Mouse (Mus musculus) c-Kit-positive CD71-positive TER-119-negative erythroid progenitor cells, embryonic 14.5 days (primary cell): ENCODE results near the gene Fabp7.

Experiments used
- DNase-seq: peaks from one replicate; pipeline ENCODE4 v3.0.0-alpha.2; 2013; ENCODE audit warnings: low read depth

Fabp7 gene

GRCm38 (mm10) chr10:57807754-57808153 is 23.1 kb downstream of the Fabp7 start:
- peak; percentile 75 for DNase-seq

- no peak for DNase-seq
These were observed 27.6 kb downstream of the Fabp7 start for GRCm38 (mm10) chr10:57812161-57812856.

GRCm38 (mm10) chr10:57814295-57814694 is 29.6 kb downstream of the Fabp7 start:
- no peak for DNase-seq

- DNase-seq, result no peak
These were observed 31.2 kb downstream of the Fabp7 start for GRCm38 (mm10) chr10:57815869-57816268.

- DNase-seq, result no peak
These were observed 34.5 kb downstream of the Fabp7 start for GRCm38 (mm10) chr10:57819209-57819608.

GRCm38 (mm10) chr10:57822473-57822872 is 37.8 kb downstream of the Fabp7 start:
- DNase-seq, result no peak

- no peak for DNase-seq
These were observed 44.0 kb downstream of the Fabp7 start for GRCm38 (mm10) chr10:57828649-57829048.

- no peak for DNase-seq
These were observed 44.9 kb downstream of the Fabp7 start for GRCm38 (mm10) chr10:57829621-57830020.

GRCm38 (mm10) chr10:57835094-57835493 is 50.4 kb downstream of the Fabp7 start:
- DNase-seq, result no peak

GRCm38 (mm10) chr10:57835982-57836381 is 51.3 kb downstream of the Fabp7 start:
- DNase-seq, result no peak
